Mouse (Mus musculus): ENCODE measurements around the gene Wdhd1. TPM values are rescaled to one million over a fixed set of nuclear protein-coding genes. Genes with fewer than 3 reads are reported as not detected.
A peak's percentile ranks its signal among the peaks of the same experiment; 100 is the strongest.

Gene Wdhd1
- total RNA-seq, 2 experiments from 2014 or later = 0.31 to 1.6 TPM

DNA sequence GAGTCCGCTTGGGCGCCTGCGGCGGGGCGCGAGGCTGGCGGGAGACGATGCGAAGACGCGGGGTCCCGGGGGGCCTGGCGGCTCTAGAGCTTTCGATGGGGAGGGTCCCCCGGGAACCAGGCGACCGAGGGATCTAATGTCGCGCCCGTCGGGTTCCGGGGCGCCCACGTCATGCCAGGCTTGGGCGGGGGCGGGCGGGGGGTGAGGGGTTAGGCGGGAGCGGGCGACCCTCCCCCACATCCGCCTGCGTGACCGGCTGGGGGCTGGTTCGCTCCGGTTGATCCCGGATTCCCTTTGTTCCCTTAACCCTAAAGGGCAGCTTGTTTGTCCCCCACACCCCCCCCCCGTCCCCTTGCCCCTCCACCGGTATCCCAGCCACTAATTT lies 21.7 kb upstream of the Wdhd1 start:
- intact Hi-C loops (cut with DNase I) = loop anchor here (5.0 kb wide), 1 partner anchor 99 kb away; no protein-coding TSS in a partner anchor
- peak overlapping the region; percentile 98 for H3K27ac ChIP-seq
- DNase-seq = no peak
- no peak for TF ChIP-seq CTCF (IDR thresholded peaks at IDR 0.05)
- H3K4me3 ChIP-seq = peak overlapping the region; percentile 100

DNA sequence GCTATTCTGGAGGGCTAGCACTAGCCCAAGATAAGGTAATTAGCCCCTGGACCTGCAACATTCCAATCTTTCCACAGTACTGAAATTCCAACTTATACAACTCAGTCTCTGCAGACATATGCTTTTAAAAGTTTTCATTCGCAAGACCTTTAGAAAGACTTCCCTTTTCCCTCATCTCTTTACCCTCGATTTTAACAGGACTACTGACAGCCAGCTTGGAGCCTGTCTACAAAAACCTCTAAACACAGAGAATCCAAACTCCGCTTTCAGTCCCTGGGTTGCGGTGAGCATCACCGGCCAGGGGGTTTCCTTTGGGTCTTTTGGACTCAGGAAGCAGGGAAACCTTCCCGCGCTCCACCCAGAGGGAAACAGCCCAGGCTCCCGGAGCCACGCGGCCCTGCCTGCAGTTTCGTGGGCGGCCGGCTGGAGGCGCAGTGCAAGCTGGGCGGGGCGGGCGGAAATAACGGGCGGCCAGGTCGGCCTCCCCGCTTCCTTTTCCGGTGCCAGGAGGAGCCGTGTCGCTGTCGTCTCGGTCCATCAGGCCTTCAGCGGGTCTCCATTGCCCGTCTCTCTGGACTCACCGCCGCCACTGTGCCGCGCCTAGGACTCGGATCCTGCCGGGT lies 21.2 kb upstream of the Wdhd1 start, which contains the start of gene Mapk1ip1l:
Gene Mapk1ip1l (plus strand): TSS at position 482 of the 623 bp plus-strand sequence.
- TF ChIP-seq CTCF (IDR thresholded peaks at IDR 0.05) = no peak; the same call in 1 of the 2 replicates
- Histone ChIP-seq H3K4me3 (peak within 1 kb of the TSS; percentile 100), H3K27ac (peak within 1 kb of the TSS; percentile 98)
- DNase-seq = peak; percentile 94
- intact Hi-C loops (cut with DNase I) = loop anchor here (5.0 kb wide), 1 partner anchor 99 kb away; no protein-coding TSS in a partner anchor

DNA sequence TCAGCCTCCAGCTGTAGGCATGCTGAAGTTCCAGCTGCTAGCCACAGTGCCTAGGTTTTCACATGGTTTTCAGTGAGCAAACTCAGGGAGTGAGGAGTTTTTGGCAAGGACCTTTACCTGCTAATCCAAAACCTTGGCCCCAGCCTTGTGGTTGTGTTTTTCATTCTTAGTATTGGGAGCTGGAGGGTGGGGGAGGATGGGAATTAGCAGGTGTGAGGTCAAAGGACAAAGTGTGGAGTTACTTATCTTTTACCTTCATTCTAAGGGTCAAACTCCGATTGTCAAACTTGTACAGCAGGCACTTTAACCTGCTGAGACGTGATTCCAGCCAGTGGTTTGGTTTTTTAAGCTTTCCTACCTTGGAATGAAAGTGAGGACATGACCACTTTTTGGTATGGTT lies 19.6 kb upstream of the Wdhd1 start:
- intact Hi-C loops (cut with DNase I) = loop anchor here (5.0 kb wide), 1 partner anchor 101 kb away; no protein-coding TSS in a partner anchor
- Histone ChIP-seq H3K27ac (no peak overlapping the region), H3K4me3 (no peak overlapping the region)
- DNase-seq = no peak
- TF ChIP-seq CTCF (IDR thresholded peaks at IDR 0.05) = no peak

DNA sequence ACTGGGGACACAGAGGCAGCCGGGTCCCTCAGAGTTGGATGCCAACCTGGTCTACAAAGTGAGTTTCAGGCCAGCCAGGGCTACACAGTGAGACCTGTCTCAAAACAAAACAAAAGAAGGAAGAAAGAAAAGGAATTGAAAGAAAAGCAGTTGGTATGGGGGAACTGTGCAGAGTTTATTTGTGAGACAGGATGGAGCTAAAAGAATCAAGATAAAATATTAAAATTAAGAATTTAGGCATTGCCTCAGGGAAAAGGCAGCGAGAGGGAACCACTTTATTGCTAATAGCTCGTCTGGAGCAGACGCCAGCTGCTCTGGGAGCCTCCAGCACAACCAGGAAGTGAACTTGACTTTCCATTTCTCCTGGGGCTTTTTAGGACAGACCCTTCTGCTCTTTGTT lies 17.5 kb upstream of the Wdhd1 start:
- DNase-seq = no peak
- no peak for TF ChIP-seq CTCF (IDR thresholded peaks at IDR 0.05)
- intact Hi-C loops (cut with DNase I) = no loop called here
- no peak overlapping the region for H3K4me3 ChIP-seq
- H3K27ac ChIP-seq = no peak overlapping the region

DNA sequence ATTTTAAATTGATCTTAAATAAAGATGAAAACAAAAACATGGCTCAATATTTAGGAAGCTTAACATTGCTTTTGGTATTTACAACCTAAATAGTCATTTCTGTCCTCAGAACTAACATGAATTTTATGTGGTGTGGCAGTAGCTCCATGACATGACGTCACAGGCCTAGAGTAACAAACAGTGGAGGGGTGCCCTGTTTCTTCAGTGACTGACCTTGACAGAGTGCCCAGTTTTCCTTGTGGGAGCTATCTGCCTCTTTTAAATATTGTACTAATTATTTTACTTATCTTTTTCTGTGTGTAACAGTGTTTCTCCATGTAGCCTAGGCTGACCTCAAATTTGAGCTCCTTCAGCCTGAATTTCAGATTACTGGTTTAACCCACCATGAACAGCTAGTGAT lies 15.1 kb upstream of the Wdhd1 start:
- DNase-seq = no peak
- Histone ChIP-seq H3K4me3 (no peak overlapping the region), H3K27ac (no peak overlapping the region)
- intact Hi-C loops (cut with DNase I) = no loop called here
- no peak for TF ChIP-seq CTCF (IDR thresholded peaks at IDR 0.05)

DNA sequence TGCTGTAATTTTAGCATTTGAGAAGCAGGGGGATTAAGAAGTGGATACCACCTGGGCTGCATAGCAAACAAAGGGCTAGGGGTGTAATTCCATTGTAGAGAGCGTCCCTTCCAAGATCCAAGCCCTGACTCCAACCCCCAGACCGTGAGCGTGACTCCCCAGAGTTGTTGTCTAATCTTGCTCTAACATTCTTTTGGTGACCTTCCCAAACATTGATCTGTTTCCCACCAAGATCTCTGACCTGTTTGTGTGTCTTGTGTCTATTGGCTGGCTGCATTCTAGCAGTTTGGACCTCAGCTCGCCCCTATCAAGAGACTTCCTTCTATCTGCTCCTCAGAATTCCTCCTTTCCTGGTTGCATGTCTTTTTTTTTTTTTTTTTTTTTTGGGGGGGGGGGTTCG lies 10.4 kb upstream of the Wdhd1 start:
- Histone ChIP-seq H3K4me3 (no peak overlapping the region), H3K27ac (no peak overlapping the region)
- no peak for TF ChIP-seq CTCF (IDR thresholded peaks at IDR 0.05)
- intact Hi-C loops (cut with DNase I) = no loop called here
- DNase-seq = no peak

DNA sequence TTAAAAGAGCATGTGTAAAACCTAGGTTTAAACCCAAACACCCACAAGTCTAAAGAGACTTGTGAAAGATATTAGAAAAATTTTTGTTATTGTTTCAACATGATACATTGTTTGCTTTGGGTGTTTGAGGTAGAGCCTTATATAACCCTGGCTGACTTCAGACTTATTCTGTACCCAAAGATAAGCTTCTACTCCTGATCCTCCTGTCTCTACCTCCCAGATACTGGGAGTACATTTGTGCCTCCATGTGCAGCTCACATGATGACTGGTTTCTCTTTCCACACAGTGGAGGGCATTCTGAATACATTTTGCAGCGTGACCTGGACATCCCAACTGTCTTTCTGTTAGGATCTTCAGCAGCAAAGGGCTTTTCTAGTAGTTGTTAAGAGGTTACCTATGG lies 9.6 kb upstream of the Wdhd1 start:
- DNase-seq = no peak
- Histone ChIP-seq H3K4me3 (no peak overlapping the region), H3K27ac (no peak overlapping the region)
- intact Hi-C loops (cut with DNase I) = no loop called here
- no peak for TF ChIP-seq CTCF (IDR thresholded peaks at IDR 0.05)

DNA sequence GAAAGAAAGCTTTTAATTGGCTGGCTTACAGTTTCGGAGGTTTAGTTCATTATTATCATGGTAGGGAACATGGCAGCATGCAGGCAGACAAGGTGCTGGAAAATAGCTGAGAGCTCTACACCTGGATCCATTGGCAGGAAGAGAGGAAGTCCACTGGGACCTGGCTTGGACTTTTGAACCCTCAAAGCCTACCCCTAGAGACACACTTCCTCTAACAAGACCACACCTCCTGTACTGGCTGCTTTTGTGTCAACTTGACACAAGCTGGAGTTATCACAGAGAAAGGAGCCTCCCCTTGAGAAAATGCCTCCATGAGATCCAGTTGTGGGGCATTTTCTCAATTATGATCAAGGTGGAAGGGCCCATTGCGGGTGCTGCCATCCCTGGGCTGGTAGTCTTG lies 8.6 kb upstream of the Wdhd1 start:
- intact Hi-C loops (cut with DNase I) = no loop called here
- no peak for DNase-seq
- no peak for TF ChIP-seq CTCF (IDR thresholded peaks at IDR 0.05)
- H3K27ac ChIP-seq = no peak overlapping the region
- H3K4me3 ChIP-seq = no peak overlapping the region

DNA sequence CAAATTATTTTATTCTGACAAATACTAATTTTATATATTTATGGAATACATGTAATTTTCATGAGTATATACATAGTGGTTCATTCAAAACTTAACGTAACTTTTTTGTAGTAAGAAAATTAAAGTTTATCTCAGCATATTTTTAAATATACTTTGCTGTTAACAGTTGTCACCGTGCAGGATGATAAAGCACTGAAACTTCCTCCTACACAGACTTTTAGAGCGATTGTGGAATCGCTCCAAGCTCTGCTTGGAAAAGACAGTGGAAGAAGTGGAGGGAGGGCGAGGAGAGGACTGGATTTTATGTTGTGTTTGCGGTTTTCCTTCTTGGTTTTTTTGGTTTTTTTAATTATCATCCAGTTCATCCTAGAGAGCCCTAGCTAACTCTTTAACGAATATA lies 6.9 kb upstream of the Wdhd1 start:
- intact Hi-C loops (cut with DNase I) = no loop called here
- Histone ChIP-seq H3K27ac (no peak overlapping the region), H3K4me3 (no peak overlapping the region)
- TF ChIP-seq CTCF (IDR thresholded peaks at IDR 0.05) = no peak
- no peak for DNase-seq

DNA sequence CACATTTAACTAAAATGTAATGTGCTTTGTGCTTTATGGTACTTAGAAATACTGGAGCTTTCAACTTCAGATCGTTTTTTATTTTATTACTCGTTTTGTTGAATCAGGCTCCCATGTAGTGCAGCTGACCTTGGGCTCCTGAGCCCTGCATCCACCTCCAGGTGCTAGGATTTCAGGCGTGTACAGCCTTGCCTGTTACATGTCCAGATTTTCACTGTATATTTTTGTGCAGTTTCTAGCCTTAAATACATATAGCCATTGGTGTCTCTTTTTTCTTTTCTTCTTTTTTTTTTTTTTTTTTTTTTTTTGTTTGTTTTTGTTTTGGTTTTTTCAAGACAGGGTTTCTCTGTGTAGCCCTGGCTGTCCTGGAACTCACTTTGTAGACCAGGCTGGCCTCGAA lies 4.9 kb upstream of the Wdhd1 start:
- no peak for TF ChIP-seq CTCF (IDR thresholded peaks at IDR 0.05)
- no peak for DNase-seq
- Histone ChIP-seq H3K4me3 (no peak overlapping the region), H3K27ac (no peak overlapping the region)
- intact Hi-C loops (cut with DNase I) = no loop called here

DNA sequence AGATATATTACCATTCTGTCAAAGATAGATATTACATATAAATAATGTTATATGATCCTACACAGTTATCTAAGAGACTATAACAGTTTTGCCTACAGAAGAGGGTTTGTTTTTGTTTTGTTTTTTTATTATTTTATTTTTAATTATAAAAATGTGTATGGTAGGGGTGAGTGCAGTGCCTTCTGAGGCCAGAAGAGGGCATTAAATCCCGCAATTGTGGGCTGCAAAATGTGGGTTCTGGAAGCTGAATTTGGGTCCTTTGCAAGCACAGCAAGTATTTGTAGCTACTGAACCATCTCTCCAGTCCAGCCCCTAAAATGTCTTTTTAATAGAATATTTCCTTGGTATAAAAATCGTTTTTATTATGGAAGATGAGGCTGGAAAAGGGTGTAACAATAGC lies 2.4 kb upstream of the Wdhd1 start:
- H3K27ac ChIP-seq = no peak overlapping the region
- intact Hi-C loops (cut with DNase I) = no loop called here
- no peak overlapping the region for H3K4me3 ChIP-seq
- no peak for DNase-seq
- TF ChIP-seq CTCF (IDR thresholded peaks at IDR 0.05) = peak; percentile 38; the same call in 1 of the 2 replicates

DNA sequence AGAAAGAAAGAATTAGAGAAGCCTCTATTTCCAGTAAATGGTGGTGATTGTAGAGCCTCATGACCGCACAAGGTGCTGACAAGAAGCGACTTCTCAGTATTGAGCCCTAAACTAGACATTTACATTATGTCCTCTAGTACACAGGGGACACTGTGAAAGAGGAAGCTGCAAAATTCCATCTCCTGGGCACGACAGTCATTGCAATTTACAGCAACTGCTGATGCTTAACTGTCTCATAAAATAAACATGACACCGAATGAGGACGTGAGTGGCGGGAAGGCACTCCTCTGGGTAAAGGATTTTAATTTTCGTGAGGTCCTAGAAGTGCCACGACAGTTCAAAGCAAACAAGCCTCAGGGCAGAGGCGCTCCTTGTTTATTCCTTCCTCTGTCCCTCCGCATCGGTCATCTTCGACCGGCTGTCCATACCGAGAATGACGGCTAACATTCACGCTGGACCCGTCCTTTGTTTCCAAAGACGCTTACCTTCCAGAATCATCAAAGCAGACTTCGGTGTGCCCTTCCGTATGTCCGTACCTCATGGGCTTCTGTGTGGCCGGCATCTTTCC lies 537 bp downstream of the Wdhd1 start:
- peak overlapping the region; percentile 96 for H3K27ac ChIP-seq
- H3K4me3 ChIP-seq = peak overlapping the region; percentile 94
- intact Hi-C loops (cut with DNase I) = no loop called here
- no peak for DNase-seq
- TF ChIP-seq CTCF (IDR thresholded peaks at IDR 0.05) = no peak

DNA sequence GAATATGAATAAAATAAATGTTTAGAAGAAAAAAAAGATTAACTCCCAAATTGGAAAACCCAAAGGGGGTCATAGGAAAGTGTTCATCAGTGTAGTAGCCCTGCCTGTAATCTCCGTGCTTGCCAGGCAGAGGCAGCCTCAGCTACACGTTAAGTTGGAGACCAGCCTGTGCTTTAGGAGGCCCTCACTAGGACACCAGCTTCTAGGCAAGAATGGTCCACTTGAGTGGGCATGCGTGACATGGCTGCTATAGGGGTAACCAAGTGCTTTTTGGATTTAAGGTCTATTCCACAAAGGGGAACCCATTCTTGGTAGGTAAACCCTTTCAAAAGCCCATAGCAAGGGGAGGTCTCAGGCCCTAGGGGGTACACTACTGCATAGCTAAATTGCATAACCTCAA lies 1.2 kb downstream of the Wdhd1 start:
- no peak overlapping the region for H3K4me3 ChIP-seq
- no peak for TF ChIP-seq CTCF (IDR thresholded peaks at IDR 0.05)
- intact Hi-C loops (cut with DNase I) = no loop called here
- H3K27ac ChIP-seq = no peak overlapping the region
- no peak for DNase-seq

DNA sequence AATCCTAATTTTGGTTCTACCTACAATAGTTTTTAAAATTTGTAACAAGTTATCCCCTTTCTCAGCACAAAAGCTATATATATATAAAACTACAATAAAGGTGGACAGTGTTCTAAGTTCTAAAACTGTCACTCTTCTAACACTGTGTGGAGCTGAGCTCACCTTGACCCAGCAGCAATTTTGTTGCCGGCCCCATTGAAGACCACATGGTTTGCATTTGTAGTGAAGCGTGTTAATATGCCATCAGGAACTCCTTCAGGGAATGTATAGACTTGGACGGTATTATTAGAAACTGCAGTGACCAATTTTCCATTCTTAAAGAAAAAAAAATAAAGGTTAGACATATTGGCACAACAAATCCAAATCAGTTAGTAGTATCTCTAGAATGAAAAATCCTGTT lies 2.9 kb downstream of the Wdhd1 start:
- Histone ChIP-seq H3K4me3 (no peak overlapping the region), H3K27ac (no peak overlapping the region)
- no peak for TF ChIP-seq CTCF (IDR thresholded peaks at IDR 0.05)
- DNase-seq = no peak
- intact Hi-C loops (cut with DNase I) = no loop called here

Measured in gastrocnemius, adult 2 months (tissue).